Mouse (Mus musculus) midbrain, postnatal 0 days (tissue): ENCODE data around the gene Smpd2. TPM values are rescaled to one million over a fixed set of nuclear protein-coding genes. Genes with fewer than 3 reads are reported as not detected.

Experiments used
- ATAC-seq: fragments of 200-750 bp; cut with Nextera tagmentation; 2 replicates; pipeline ENCODE4 v1.8.0; 2017; ENCODE audit warnings: moderate number of reproducible peaks, mild to moderate bottlenecking, moderate TSS enrichment, moderate library complexity; ENCODE audit not compliant: low FRiP score
- DNase-seq: peaks from one replicate; pipeline ENCODE4 v3.0.0-alpha.2; 2015; ENCODE audit warnings: low spot score
- H3K27ac ChIP-seq: fragments of 300-500 bp; sonication (generic); 2 replicates; pipeline ENCODE4 v1.5.1; 2014; ENCODE audit warnings: low read depth, mild to moderate bottlenecking, low read length, mixed read lengths
- H3K27me3 ChIP-seq: fragments of 300-500 bp; sonication (generic); 2 replicates; pipeline ENCODE4 v1.6.1; 2014; ENCODE audit warnings: low read length, control low read depth, mixed read lengths; ENCODE audit not compliant: insufficient read depth
- H3K36me3 ChIP-seq: fragments of 300-500 bp; sonication (generic); 2 replicates; pipeline ENCODE4 v1.6.1; 2014; ENCODE audit warnings: low read length, control low read depth, mixed read lengths; ENCODE audit not compliant: insufficient read depth
- H3K4me1 ChIP-seq: fragments of 300-500 bp; sonication (generic); 2 replicates; pipeline ENCODE4 v1.6.1; 2014; ENCODE audit warnings: mild to moderate bottlenecking, control low read depth, antibody characterized with exemption, low read length, mixed read lengths; ENCODE audit not compliant: insufficient read depth
- H3K4me2 ChIP-seq: fragments of 300-500 bp; sonication (generic); 2 replicates; pipeline ENCODE4 v1.6.1; 2014; ENCODE audit warnings: low read depth, mild to moderate bottlenecking, low read length, mixed read lengths; ENCODE audit not compliant: poor library complexity, severe bottlenecking
- H3K4me3 ChIP-seq: fragments of 300-500 bp; sonication (generic); 2 replicates; pipeline ENCODE4 v1.5.1; 2014; ENCODE audit warnings: low read depth, mild to moderate bottlenecking, low read length, moderate library complexity
- H3K9ac ChIP-seq: fragments of 300-500 bp; sonication (generic); replicated peaks from 2 replicates; pipeline ENCODE4 v1.6.1; 2014; ENCODE audit warnings: mild to moderate bottlenecking, low read length, moderate library complexity, mixed read lengths; ENCODE audit not compliant: poor library complexity, severe bottlenecking
- H3K9me3 ChIP-seq: fragments of 300-500 bp; sonication (generic); 2 replicates; pipeline ENCODE4 v1.6.1; 2016; ENCODE audit warnings: low read length, control low read depth
- CTCF ChIP-seq: IDR thresholded peaks from 2 replicates; pipeline ENCODE4 v1.5.1; 2016; ENCODE audit warnings: antibody characterized with exemption, mild to moderate bottlenecking
- WGBS: fragments of 180-500 bp; shearing (Covaris S2); extraction: QIAGEN DNeasy Blood & Tissue Kit; methylation state at CpG from one replicate; pipeline ENCODE4 v1.1.7; 2014; 5-methylcytosine and 5-hydroxymethylcytosine counted together
- polyA plus RNA-seq: library from polyadenylated mRNA; unstranded; fragments of >200 nt; fragmentation: Nextera tagmentation; extraction: Ambion mirVana; gene quantifications from 2 replicates; pipeline ENCODE4 v1.2.1, GENCODE M21; 2015
- total RNA-seq: library from RNA; depleted of rRNA; stranded (reverse); fragments of >200 nt; gene quantifications from 2 replicates; pipeline ENCODE4 v1.2.3, GENCODE M21; 2014; rRNA removed

The Smpd2 gene
- total and polyA plus RNA-seq, 2 experiments from 2014 or later = 36.9 to 44.0 TPM

DNA sequence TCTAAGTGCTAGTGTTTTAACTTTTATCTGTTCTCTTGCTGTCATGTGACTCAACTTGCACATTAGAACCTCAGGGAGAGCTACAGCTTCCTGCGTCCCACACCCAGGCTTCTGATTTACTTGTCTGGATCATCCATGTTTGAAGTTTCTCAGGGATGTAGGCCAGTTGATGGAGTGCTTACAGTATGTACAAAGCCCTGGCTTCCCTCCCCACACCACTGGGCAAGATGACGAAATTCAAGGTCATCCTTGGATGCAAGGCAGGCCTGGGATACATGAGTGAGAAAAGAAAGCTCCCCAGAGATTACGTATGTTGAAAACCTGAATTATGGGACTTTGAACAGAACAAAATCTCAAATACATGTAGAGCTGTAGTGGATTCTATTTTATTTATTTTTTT, 37.4 kb downstream of the Smpd2 start:
- H3K4me1 ChIP-seq = peaks cover 6% of the 10 kb centered on the region; the same call in 1 of the 2 replicates
- no peaks in the 10 kb centered on the region for H3K9me3 ChIP-seq
- WGBS = 91% methylated on average over 3 of the region's 3 CpGs
- H3K4me3 ChIP-seq = no peak overlapping the region
- ATAC-seq (no peak), DNase-seq (no peak)
- no peak overlapping the region for H3K27ac ChIP-seq
- no peak overlapping the region for H3K4me2 ChIP-seq
- H3K36me3 ChIP-seq = peaks cover 24% of the 10 kb centered on the region
- H3K27me3 ChIP-seq = no peaks in the 10 kb centered on the region
- TF ChIP-seq CTCF = no peak
- H3K9ac ChIP-seq = no peak overlapping the region

GRCm38 (mm10) chr10:41451656-41452055, 38.5 kb downstream of the Smpd2 start:
- no peak overlapping the region for H3K4me2 ChIP-seq

GRCm38 (mm10) chr10:41450780-41451522, 39.2 kb downstream of the Smpd2 start:
- Histone ChIP-seq H3K27ac (0 out of 2 replicates have a peak overlapping the region, but pooled peaks have one; percentile 44), H3K4me2 (peak overlapping the region; percentile 50)

More at GRCm38 (mm10) chr10:41451656-41452055, 38.5 kb downstream of the Smpd2 start:
- H3K27ac ChIP-seq = no peak overlapping the region
- no peak for TF ChIP-seq CTCF
- peaks cover 23% of the 10 kb centered on the region for H3K36me3 ChIP-seq
- DNase-seq (no peak), ATAC-seq (no peak)
- WGBS = 95% methylated on average over 9 of the region's 9 CpGs
- no peaks in the 10 kb centered on the region for H3K27me3 ChIP-seq
- H3K4me1 ChIP-seq = peaks cover 6% of the 10 kb centered on the region; the same call in 1 of the 2 replicates
- H3K9ac ChIP-seq = no peak overlapping the region
- H3K9me3 ChIP-seq = no peaks in the 10 kb centered on the region
- no peak overlapping the region for H3K4me3 ChIP-seq

DNA sequence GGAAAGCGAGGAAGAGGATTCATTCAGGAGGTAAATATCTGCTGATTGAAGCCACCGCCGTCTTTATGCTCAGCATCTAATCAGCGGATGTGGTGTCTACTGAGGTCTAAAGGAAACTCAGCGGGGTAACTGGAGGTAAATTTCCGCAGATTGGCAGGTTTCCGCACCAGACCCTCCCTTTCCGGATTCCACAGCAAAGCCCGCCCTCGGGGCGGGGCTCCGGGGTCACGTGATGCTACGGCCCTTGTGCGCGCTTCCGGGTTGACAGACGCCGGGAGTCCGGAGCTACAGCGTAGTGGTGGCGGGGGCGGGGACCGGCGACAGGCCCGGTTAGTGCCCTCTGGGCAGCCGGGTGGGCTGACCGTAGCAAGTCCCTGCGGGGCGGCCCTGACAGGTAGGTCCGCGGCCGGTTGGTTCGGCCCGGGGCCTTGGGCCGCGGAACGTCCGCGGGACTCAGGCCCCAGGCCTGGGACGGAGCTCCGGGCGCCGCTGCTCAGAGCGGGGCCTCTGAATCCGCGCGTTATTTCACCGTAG, 40.0 kb downstream of the Smpd2 start, which contains the start of gene Zbtb24:
TSS of gene Zbtb24 (plus strand) at position 247 of the 534 bp plus-strand sequence.
- no peaks in the 10 kb centered on the region for H3K27me3 ChIP-seq
- H3K4me3 ChIP-seq = peak within 1 kb of the TSS; percentile 78
- peak within 1 kb of the TSS; percentile 67 for H3K27ac ChIP-seq
- H3K9me3 ChIP-seq = no peaks in the 10 kb centered on the region
- peak; percentile 97 for DNase-seq
- peak within 1 kb of the TSS; percentile 50 for H3K4me2 ChIP-seq
- TF ChIP-seq CTCF = no peak
- WGBS = under 1% methylated on average over 49 of the region's 49 CpGs
- peaks cover 6% of the 10 kb centered on the region; the same call in 1 of the 2 replicates for H3K4me1 ChIP-seq
- peaks cover 9% of the 10 kb centered on the region for H3K36me3 ChIP-seq
- peak within 1 kb of the TSS; percentile 82 for H3K9ac ChIP-seq
- peak; percentile 95 for ATAC-seq

More at GRCm38 (mm10) chr10:41450780-41451522, 39.2 kb downstream of the Smpd2 start:
- ATAC-seq (no peak; the same call in 1 of the 2 replicates), DNase-seq (no peak)
- Histone ChIP-seq H3K9me3 (no peaks in the 10 kb centered on the region), H3K36me3 (peaks cover 15% of the 10 kb centered on the region), H3K9ac (peak overlapping the region; percentile 82; the same call in 1 of the 2 replicates), H3K4me3 (peak overlapping the region; percentile 78), H3K4me1 (peaks cover 6% of the 10 kb centered on the region; the same call in 1 of the 2 replicates), H3K27me3 (no peaks in the 10 kb centered on the region)
- no peak for TF ChIP-seq CTCF
- 54% methylated on average over 18 of the region's 18 CpGs for WGBS

GRCm38 (mm10) chr10:41449684-41450083, 40.5 kb downstream of the Smpd2 start:
- Histone ChIP-seq H3K4me1 (peaks cover 6% of the 10 kb centered on the region; the same call in 1 of the 2 replicates), H3K27ac (peak overlapping the region; percentile 67), H3K4me3 (peak overlapping the region; percentile 78), H3K36me3 (peaks cover 5% of the 10 kb centered on the region; the same call in 1 of the 2 replicates), H3K9me3 (no peaks in the 10 kb centered on the region), H3K9ac (peak overlapping the region; percentile 82), H3K4me2 (peak overlapping the region; percentile 50), H3K27me3 (no peaks in the 10 kb centered on the region)
- TF ChIP-seq CTCF = no peak
- ATAC-seq (peak; percentile 82), DNase-seq (peak; percentile 54)
- WGBS = 8% methylated on average over 14 of the region's 14 CpGs

DNA sequence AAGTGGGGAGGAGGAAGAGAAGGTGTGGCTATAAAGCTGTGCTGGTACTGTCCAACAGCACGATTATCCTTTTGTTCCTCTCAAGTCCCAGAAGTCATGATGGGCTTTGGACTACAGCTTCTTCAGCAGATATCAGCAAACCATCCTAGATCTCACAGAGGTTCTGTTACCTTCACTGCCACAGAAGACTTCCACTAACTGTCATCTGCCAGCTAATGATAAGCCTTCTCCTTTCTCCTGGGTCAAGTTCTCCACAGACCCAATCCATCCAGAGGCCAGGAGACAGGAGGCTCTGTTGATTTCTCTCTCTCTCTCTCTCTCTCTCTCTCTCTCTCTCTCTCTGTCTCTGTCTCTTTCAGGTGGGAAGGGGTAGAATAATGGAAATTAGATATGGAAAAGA, 42.0 kb downstream of the Smpd2 start:
- no peak for TF ChIP-seq CTCF
- Histone ChIP-seq H3K4me2 (no peak overlapping the region), H3K4me1 (peaks cover 4% of the 10 kb centered on the region; the same call in 1 of the 2 replicates), H3K36me3 (0 out of 2 replicates have a peak, but pooled peaks cover 2% of the 10 kb centered on the region), H3K9ac (no peak overlapping the region), H3K27me3 (no peaks in the 10 kb centered on the region), H3K27ac (no peak overlapping the region), H3K4me3 (no peak overlapping the region), H3K9me3 (no peaks in the 10 kb centered on the region)
- no peak for ATAC-seq
- DNase-seq = no peak
- 80% methylated on average over 1 of the region's 1 CpGs for WGBS

Other genes starting within 250 kb of the Smpd2 start
- gene Fig4, start 187.1 kb downstream of the Smpd2 start, total RNA-seq = 30.1 and 36.4 TPM in 2 replicates
- gene Fig4, start 187.1 kb downstream of the Smpd2 start, polyA plus RNA-seq = 31.0 and 32.9 TPM in 2 replicates
- gene Ak9, start 186.4 kb downstream of the Smpd2 start, total RNA-seq = 0.11 and 0.14 TPM in 2 replicates
- gene Ak9, start 186.4 kb downstream of the Smpd2 start, polyA plus RNA-seq = 0.16 and 0.19 TPM in 2 replicates
- gene Zbtb24, start 40.0 kb downstream of the Smpd2 start, total RNA-seq = 17.2 and 22.3 TPM in 2 replicates
- gene Zbtb24, start 40.0 kb downstream of the Smpd2 start, polyA plus RNA-seq = 15.5 and 15.8 TPM in 2 replicates
- 24.1 and 24.6 TPM in 2 replicates for gene Mical1, start 14.1 kb downstream of the Smpd2 start, total RNA-seq
- 18.7 and 21.2 TPM in 2 replicates for gene Mical1, start 14.1 kb downstream of the Smpd2 start, polyA plus RNA-seq
- 1.8 and 2.3 TPM in 2 replicates for gene Ppil6, start 70 bp upstream of the Smpd2 start, total RNA-seq
- 4.7 and 5.3 TPM in 2 replicates for gene Ppil6, start 70 bp upstream of the Smpd2 start, polyA plus RNA-seq
- gene Cd164, start 29.0 kb upstream of the Smpd2 start, total RNA-seq = 29.3 and 31.2 TPM in 2 replicates
- 44.5 and 48.2 TPM in 2 replicates for gene Cd164, start 29.0 kb upstream of the Smpd2 start, polyA plus RNA-seq
- gene Ccdc162, start 226.3 kb upstream of the Smpd2 start, total RNA-seq = 1.7 and 2.4 TPM in 2 replicates
- 0.63 and 0.64 TPM in 2 replicates for gene Ccdc162, start 226.3 kb upstream of the Smpd2 start, polyA plus RNA-seq